Mouse (Mus musculus) stomach, embryonic 14.5 days (tissue): ENCODE measurements at regions not wholly inside any gene's neighbourhood (a gene's known extent, or its start where the extent isn't known, plus 50 kb on each side); places are given as distances from the start of the nearest gene placed in this dataset.
A peak's percentile ranks its signal among the peaks of the same experiment; 100 is the strongest.

ENCODE experiments used
- ATAC-seq: fragments of 200-750 bp; cut with Nextera tagmentation; 2 replicates; pipeline ENCODE4 v1.8.0; 2017; ENCODE audit warnings: low read depth, moderate TSS enrichment; ENCODE audit not compliant: insufficient number of reproducible peaks, insufficient read depth, low FRiP score
- H3K27ac ChIP-seq: fragments of 300-500 bp; sonication (generic); 2 replicates; pipeline ENCODE4 v1.5.1; 2014; ENCODE audit warnings: mild to moderate bottlenecking, low read length, moderate library complexity, mixed read lengths
- H3K27me3 ChIP-seq: fragments of 300-500 bp; sonication (generic); 2 replicates; pipeline ENCODE4 v1.6.1; 2014; ENCODE audit warnings: low read length, control low read depth, mixed read lengths; ENCODE audit not compliant: control insufficient read depth, insufficient read depth
- H3K36me3 ChIP-seq: fragments of 300-500 bp; sonication (generic); 2 replicates; pipeline ENCODE4 v1.6.1; 2014; ENCODE audit warnings: mild to moderate bottlenecking, control low read depth, low read length, moderate library complexity, mixed read lengths; ENCODE audit not compliant: control insufficient read depth, insufficient read depth
- H3K4me1 ChIP-seq: fragments of 300-500 bp; sonication (generic); 2 replicates; pipeline ENCODE4 v1.6.1; 2014; ENCODE audit warnings: low read length, control low read depth, mixed read lengths; ENCODE audit not compliant: control insufficient read depth, insufficient read depth
- H3K4me2 ChIP-seq: fragments of 300-500 bp; sonication (generic); replicated peaks from 2 replicates; pipeline ENCODE4 v1.6.1; 2014; ENCODE audit warnings: low read depth, low read length, control low read depth
- H3K4me3 ChIP-seq: fragments of 300-500 bp; sonication (generic); 2 replicates; pipeline ENCODE4 v1.5.1; 2014; ENCODE audit warnings: low read depth, low read length, control low read depth
- H3K9ac ChIP-seq: fragments of 300-500 bp; sonication (generic); replicated peaks from 2 replicates; pipeline ENCODE4 v1.6.1; 2014; ENCODE audit warnings: low read depth, mild to moderate bottlenecking, control low read depth, low read length, moderate library complexity, mixed read lengths
- H3K9me3 ChIP-seq: fragments of 300-500 bp; sonication (generic); 2 replicates; pipeline ENCODE4 v1.6.1; 2016; ENCODE audit warnings: low read depth, low read length, control low read depth; ENCODE audit not compliant: control insufficient read depth
- WGBS: fragments of 180-500 bp; shearing (Covaris S2); extraction: QIAGEN DNeasy Blood & Tissue Kit; methylation state at CpG from one replicate; pipeline ENCODE4 v1.1.7; 2014; 5-methylcytosine and 5-hydroxymethylcytosine counted together

DNA sequence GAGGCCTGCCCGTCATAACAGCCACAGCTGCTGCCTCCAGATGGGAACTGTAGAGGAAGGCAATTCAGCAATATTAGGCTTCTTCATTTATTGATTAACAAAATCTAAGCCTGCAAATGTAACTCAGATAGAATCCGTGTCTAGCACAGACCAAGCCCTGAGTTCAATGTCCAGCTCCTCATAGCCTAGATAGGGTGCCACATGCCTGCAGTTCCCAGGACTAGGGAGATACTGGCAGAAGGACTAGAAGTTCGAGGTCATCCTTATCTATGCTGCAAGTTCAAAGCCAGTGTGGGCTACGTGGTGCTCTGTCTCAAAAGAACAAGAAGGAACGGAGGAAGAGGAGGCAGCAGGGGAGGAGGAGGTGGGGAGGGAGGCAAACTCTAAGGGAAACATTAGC, 121.2 kb upstream of the Pkdcc start:
- H3K27me3 ChIP-seq, result no peaks in the 10 kb centered on the region
- no peak overlapping the region for H3K4me2 ChIP-seq
- no peak overlapping the region for H3K4me3 ChIP-seq
- H3K36me3 ChIP-seq, result no peaks in the 10 kb centered on the region
- ATAC-seq, result no peak
- WGBS, result 74% methylated on average over 5 of the region's 5 CpGs
- H3K4me1 ChIP-seq, result 0 out of 2 replicates have a peak, but pooled peaks cover 7% of the 10 kb centered on the region
- no peak overlapping the region for H3K27ac ChIP-seq
- no peak overlapping the region for H3K9ac ChIP-seq
- H3K9me3 ChIP-seq, result no peaks in the 10 kb centered on the region

- Histone ChIP-seq H3K4me3 (no peak overlapping the region), H3K36me3 (no peaks in the 10 kb centered on the region), H3K4me2 (no peak overlapping the region), H3K9ac (no peak overlapping the region), H3K4me1 (0 out of 2 replicates have a peak, but pooled peaks cover 5% of the 10 kb centered on the region), H3K9me3 (no peaks in the 10 kb centered on the region), H3K27me3 (no peaks in the 10 kb centered on the region), H3K27ac (no peak overlapping the region)
- 35% methylated on average over 8 of the region's 8 CpGs for WGBS
- ATAC-seq, result no peak
Measured at GRCm38 (mm10) chr17:83096451-83096850, 118.6 kb upstream of the Pkdcc start.

- no peak overlapping the region for H3K4me3 ChIP-seq
- H3K27ac ChIP-seq, result no peak overlapping the region
- no peak overlapping the region for H3K4me2 ChIP-seq
- ATAC-seq, result no peak
- H3K27me3 ChIP-seq, result no peaks in the 10 kb centered on the region
- no peaks in the 10 kb centered on the region for H3K9me3 ChIP-seq
- WGBS, result 93% methylated on average over 16 of the region's 16 CpGs
- H3K36me3 ChIP-seq, result no peaks in the 10 kb centered on the region
- peaks cover 13% of the 10 kb centered on the region for H3K4me1 ChIP-seq
- H3K9ac ChIP-seq, result no peak overlapping the region
Measured at GRCm38 (mm10) chr17:83097998-83098397, 117.1 kb upstream of the Pkdcc start.

DNA sequence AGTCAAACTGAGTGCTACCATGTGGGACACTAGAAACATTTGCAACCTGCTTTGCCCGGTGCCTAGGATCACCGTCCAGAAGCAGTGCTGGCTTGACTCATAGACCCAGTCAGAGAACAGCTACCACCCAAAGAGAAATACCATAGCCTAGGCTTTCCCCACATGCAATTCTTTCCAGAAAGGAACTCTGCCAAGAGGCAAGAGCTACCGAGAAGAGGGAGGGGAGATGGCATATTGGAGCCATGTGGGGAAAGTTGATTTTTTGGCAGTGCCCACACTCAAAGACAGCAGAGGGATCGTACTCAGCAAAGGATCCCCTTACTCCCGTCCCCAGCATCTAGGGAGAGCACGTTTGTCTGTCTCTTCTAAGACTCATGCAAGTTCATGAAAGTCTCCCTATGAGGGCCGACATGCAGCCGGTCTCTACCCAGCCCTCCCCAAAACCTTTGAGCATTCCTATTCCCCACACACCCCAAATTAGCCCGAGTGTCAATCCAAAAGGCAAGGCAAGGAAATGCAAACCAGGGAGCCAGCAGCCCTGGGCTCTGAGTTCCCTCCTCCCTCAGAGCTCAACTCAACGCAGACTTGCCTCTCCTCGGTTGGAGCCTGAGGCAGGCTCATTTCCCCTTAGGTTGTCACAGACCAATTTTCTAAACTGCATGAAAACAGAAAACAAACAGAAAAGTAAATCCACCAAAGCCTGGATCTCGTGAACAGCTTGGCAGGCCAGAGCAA, 116.2 kb upstream of the Pkdcc start:
- Histone ChIP-seq H3K9ac (no peak overlapping the region), H3K27me3 (no peaks in the 10 kb centered on the region), H3K4me1 (peaks cover 15% of the 10 kb centered on the region), H3K4me3 (no peak overlapping the region), H3K27ac (no peak overlapping the region), H3K36me3 (no peaks in the 10 kb centered on the region), H3K4me2 (no peak overlapping the region), H3K9me3 (no peaks in the 10 kb centered on the region)
- 68% methylated on average over 12 of the region's 12 CpGs for WGBS
- ATAC-seq, result no peak

DNA sequence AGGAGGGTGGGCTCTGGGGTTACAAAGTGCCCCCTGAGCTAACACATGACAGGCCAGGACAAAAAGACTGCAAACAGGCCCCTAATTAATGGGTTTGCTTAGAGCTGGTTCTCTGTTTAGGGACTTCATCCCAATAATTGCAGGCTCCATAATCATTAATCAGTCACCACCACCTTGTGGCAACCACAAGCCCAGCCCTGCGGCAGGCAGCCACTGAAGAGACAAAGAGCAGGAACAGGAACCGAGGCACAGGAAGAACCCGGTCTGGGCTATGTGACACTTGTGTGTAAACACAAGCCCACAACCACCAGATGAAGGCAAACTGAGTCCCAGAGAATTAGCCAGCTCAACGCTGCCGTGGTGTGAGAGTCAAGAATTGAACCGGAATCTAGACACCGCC, 114.1 kb upstream of the Pkdcc start:
- H3K4me3 ChIP-seq, result no peak overlapping the region
- H3K27me3 ChIP-seq, result no peaks in the 10 kb centered on the region
- no peak overlapping the region for H3K4me2 ChIP-seq
- H3K4me1 ChIP-seq, result peaks cover 15% of the 10 kb centered on the region
- no peaks in the 10 kb centered on the region for H3K36me3 ChIP-seq
- WGBS, result 44% methylated on average over 7 of the region's 7 CpGs
- H3K9ac ChIP-seq, result no peak overlapping the region
- ATAC-seq, result no peak
- H3K9me3 ChIP-seq, result no peaks in the 10 kb centered on the region
- H3K27ac ChIP-seq, result no peak overlapping the region

DNA sequence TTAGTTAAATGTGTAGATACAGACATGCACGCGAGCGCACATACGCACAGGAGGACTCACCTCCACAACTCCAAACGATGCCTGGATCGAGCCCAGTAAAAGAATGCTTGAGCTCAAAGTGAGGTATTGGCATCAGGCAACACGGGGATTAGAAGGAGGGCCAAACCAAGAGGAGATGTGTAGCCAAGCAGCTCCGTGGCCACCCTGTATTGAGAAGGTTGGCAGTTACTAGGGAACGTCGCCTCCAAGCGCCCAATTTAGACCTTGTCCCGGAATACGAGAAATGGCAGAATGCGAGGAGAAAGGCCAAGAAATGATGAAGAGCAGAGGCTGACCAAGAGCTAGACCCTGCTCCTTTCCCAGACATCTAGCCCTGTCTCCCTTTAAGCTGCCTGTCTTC, 113.3 kb upstream of the Pkdcc start:
- Histone ChIP-seq H3K36me3 (no peaks in the 10 kb centered on the region), H3K4me1 (peaks cover 15% of the 10 kb centered on the region), H3K27ac (no peak overlapping the region), H3K4me2 (no peak overlapping the region), H3K9me3 (no peaks in the 10 kb centered on the region), H3K9ac (no peak overlapping the region), H3K27me3 (no peaks in the 10 kb centered on the region), H3K4me3 (no peak overlapping the region)
- WGBS, result 91% methylated on average over 14 of the region's 14 CpGs
- no peak for ATAC-seq

DNA sequence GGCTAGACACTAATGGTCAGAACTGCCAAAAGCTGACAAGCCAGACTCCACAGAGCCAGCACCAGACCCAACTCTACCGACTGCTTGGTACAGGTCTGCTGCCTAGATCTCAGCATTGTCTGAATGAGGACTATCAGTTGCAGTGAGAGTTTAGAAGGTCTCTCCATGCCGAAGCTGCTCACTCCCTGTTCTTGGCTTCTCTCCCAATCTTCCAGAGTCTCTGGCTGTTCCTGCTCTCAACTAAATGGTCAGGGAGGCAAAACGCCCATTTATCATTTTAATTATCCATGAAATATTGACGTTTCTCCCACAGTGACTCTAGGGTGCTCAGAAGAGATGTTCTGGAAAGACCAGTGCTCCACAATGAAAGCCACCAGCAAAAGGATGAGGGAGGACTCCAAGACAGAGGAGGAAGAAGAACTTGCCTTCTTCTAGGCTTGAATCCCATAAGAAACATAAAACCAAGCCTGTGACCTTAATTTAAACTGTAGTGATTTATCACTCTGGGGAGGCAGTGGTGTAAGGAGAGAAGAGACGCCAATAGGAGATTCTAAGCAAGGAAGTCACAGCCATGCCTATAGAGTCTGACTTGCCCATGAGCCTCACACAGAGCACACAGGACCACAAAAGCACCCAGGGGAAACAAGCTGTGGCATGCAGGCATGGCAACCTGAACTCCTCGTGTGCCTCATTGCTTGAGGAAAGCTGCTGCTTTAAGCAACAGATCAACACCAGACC, 112.2 kb upstream of the Pkdcc start:
- Histone ChIP-seq H3K9me3 (no peaks in the 10 kb centered on the region), H3K36me3 (no peaks in the 10 kb centered on the region), H3K4me2 (no peak overlapping the region), H3K27ac (peak overlapping the region; percentile 48; the same call in 1 of the 2 replicates), H3K4me1 (peaks cover 15% of the 10 kb centered on the region), H3K27me3 (no peaks in the 10 kb centered on the region), H3K4me3 (no peak overlapping the region), H3K9ac (no peak overlapping the region)
- ATAC-seq, result no peak; the same call in 1 of the 2 replicates
- WGBS, result 37% methylated on average over 6 of the region's 6 CpGs

DNA sequence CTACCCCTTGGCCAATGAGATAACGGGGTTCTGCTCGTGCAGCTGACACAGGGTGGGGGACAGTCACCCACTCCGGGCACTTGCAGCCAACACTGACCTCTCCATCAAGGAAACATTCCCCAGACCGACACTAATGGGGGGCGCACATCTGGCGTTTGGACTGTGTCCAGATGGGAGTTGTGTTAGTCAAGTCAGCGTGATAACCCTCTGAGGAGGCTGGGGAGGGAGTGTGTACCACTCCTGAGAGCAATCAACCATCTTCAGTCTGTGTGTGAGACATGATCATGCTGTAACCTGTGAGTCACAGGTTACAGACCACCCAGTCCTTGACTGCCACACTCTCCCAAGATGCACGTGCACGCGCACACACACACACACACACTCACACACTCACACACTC, 106.9 kb upstream of the Pkdcc start:
- H3K4me2 ChIP-seq, result no peak overlapping the region
- no peak overlapping the region for H3K27ac ChIP-seq
- WGBS, result 31% methylated on average over 10 of the region's 10 CpGs
- peaks cover 20% of the 10 kb centered on the region; the same call in 1 of the 2 replicates for H3K4me1 ChIP-seq
- H3K27me3 ChIP-seq, result no peaks in the 10 kb centered on the region
- H3K36me3 ChIP-seq, result no peaks in the 10 kb centered on the region
- no peaks in the 10 kb centered on the region for H3K9me3 ChIP-seq
- H3K4me3 ChIP-seq, result no peak overlapping the region
- H3K9ac ChIP-seq, result no peak overlapping the region
- ATAC-seq, result peak; percentile 26; the same call in 1 of the 2 replicates
